In genomic region chr7:96986795-96987445, GRCm38 (mm10) we compare ENCODE assay signal across 11 mouse cellular contexts. TPM values are rescaled to one million over a fixed set of nuclear protein-coding genes. Genes with fewer than 3 reads are reported as not detected.
DNase-seq lines count a peak whose midpoint lies in the region; ATAC-seq and TF ChIP-seq lines count a peak whose summit lies in the region.
"Had no signal": no experiment of that assay in that cellular context is flagged by ENCODE, and none has a peak within 500 bp of the region (broad histone marks: within the 10 kb centered on the region; RNA-seq: fewer than 3 reads in every experiment).

No protein-coding gene starts in this region.

- intact Hi-C loops in heart, adult 2 months (cut with DNase I): no loop called here

- WGBS in heart, adult 2 months: 72% methylated on average over 9 of the region's 9 CpGs
- WGBS in heart, embryonic 12.5 days: 50% methylated on average over 9 of the region's 9 CpGs
- WGBS in forebrain, embryonic 14.5 days: 21% methylated on average over 9 of the region's 9 CpGs
- 43% methylated on average over 9 of the region's 9 CpGs for WGBS in midbrain, embryonic 11.5 days

- peak overlapping the region; percentile 72 for H3K27ac ChIP-seq in heart, adult 2 months
- no peak overlapping the region; the same call in 1 of the 2 replicates for H3K27ac ChIP-seq in heart, embryonic 12.5 days (ENCODE audit: poor library complexity, severe bottlenecking)
- H3K27ac ChIP-seq in forebrain, embryonic 14.5 days (ENCODE audit: low read depth, low read length): no peak overlapping the region
- H3K27ac ChIP-seq in midbrain, embryonic 11.5 days (ENCODE audit: low read depth, low read length): no peak overlapping the region
- H3K27ac ChIP-seq: limb, embryonic 12.5 days had no signal

- no peak for ATAC-seq in heart, embryonic 12.5 days (ENCODE audit: insufficient number of reproducible peaks, low FRiP score)
- ATAC-seq in forebrain, embryonic 14.5 days: peak; percentile 74
- peak; percentile 40; the same call in 1 of the 2 replicates for ATAC-seq in midbrain, embryonic 11.5 days (ENCODE audit: low FRiP score)
- ATAC-seq in frontal cortex, adult (ENCODE audit: low TSS enrichment): no peak
- ATAC-seq: lung, postnatal 0 days had no signal

- no peak overlapping the region for H3K9ac ChIP-seq in heart, adult 2 months (ENCODE audit: low read depth, low read length)
- no peak overlapping the region for H3K9ac ChIP-seq in heart, embryonic 12.5 days
- H3K9ac ChIP-seq in forebrain, embryonic 14.5 days (ENCODE audit: low read length): no peak overlapping the region
- no peak overlapping the region for H3K9ac ChIP-seq in midbrain, embryonic 11.5 days (ENCODE audit: low read length)
- H3K9ac ChIP-seq: limb, embryonic 12.5 days had no signal

- H3K4me1 ChIP-seq in heart, adult 2 months (ENCODE audit: control insufficient read depth, insufficient read depth, low read length): peaks cover 9% of the 10 kb centered on the region
- peaks cover 38% of the 10 kb centered on the region for H3K4me1 ChIP-seq in heart, embryonic 12.5 days (replicated peaks)
- H3K4me1 ChIP-seq in forebrain, embryonic 14.5 days (ENCODE audit: control insufficient read depth, insufficient read depth, low read length): peaks cover 11% of the 10 kb centered on the region
- H3K4me1 ChIP-seq in midbrain, embryonic 11.5 days (ENCODE audit: control insufficient read depth, insufficient read depth, low read length): peaks cover 17% of the 10 kb centered on the region

- TF ChIP-seq EP300 in heart, adult 2 months (IDR thresholded peaks at IDR 0.05; ENCODE audit: insufficient read depth, low read depth, low read length): no peak

- no peak for TF ChIP-seq CTCF in heart, adult 2 months (IDR thresholded peaks at IDR 0.05)

- H3K4me3 ChIP-seq in heart, adult 2 months: no peak overlapping the region
- no peak overlapping the region for H3K4me3 ChIP-seq in heart, embryonic 12.5 days
- no peak overlapping the region for H3K4me3 ChIP-seq in forebrain, embryonic 14.5 days (ENCODE audit: low read depth, low read length)
- H3K4me3 ChIP-seq in midbrain, embryonic 11.5 days (ENCODE audit: low read depth, low read length): no peak overlapping the region
- H3K4me3 ChIP-seq: limb, embryonic 12.5 days had no signal

- H3K36me3 ChIP-seq in heart, adult 2 months (ENCODE audit: control insufficient read depth, insufficient read depth, low read length): peaks cover 5% of the 10 kb centered on the region
- no peaks in the 10 kb centered on the region for H3K36me3 ChIP-seq in heart, embryonic 12.5 days
- no peaks in the 10 kb centered on the region for H3K36me3 ChIP-seq in forebrain, embryonic 14.5 days (ENCODE audit: control insufficient read depth, insufficient read depth, low read length)
- H3K36me3 ChIP-seq in midbrain, embryonic 11.5 days (ENCODE audit: control insufficient read depth, insufficient read depth, low read length): no peaks in the 10 kb centered on the region
- H3K36me3 ChIP-seq: limb, embryonic 12.5 days had no signal

- H3K9me3 ChIP-seq in heart, embryonic 12.5 days (replicated peaks): no peaks in the 10 kb centered on the region
- no peaks in the 10 kb centered on the region for H3K9me3 ChIP-seq in forebrain, embryonic 14.5 days (replicated peaks; ENCODE audit: control insufficient read depth, low read length)
- H3K9me3 ChIP-seq in midbrain, embryonic 11.5 days (ENCODE audit: control insufficient read depth, low read length): no peaks in the 10 kb centered on the region
- H3K9me3 ChIP-seq: limb, embryonic 12.5 days had no signal

- H3K4me2 ChIP-seq in heart, embryonic 12.5 days: no peak overlapping the region
- no peak overlapping the region for H3K4me2 ChIP-seq in forebrain, embryonic 14.5 days (ENCODE audit: low read length)
- no peak overlapping the region for H3K4me2 ChIP-seq in midbrain, embryonic 11.5 days
- H3K4me2 ChIP-seq: limb, embryonic 12.5 days had no signal

- H3K79me2 ChIP-seq in heart, adult 2 months (replicated peaks; ENCODE audit: control insufficient read depth, insufficient read depth, low read length): no peaks in the 10 kb centered on the region

- no peak for DNase-seq in heart, adult 2 months
- peak; percentile 49 for DNase-seq in Muller cell, postnatal 12 days (ENCODE audit: inconsistent ontology term)
- peak; percentile 81 for DNase-seq in forebrain, embryonic 14.5 days (ENCODE audit: low spot score)
- peak; percentile 85 for DNase-seq in midbrain, embryonic 11.5 days (ENCODE audit: low spot score, missing footprints)
- no peak for DNase-seq in layer of hippocampus, postnatal 36 days
- DNase-seq in gastrocnemius, postnatal 4 days (ENCODE audit: low spot score in 2 of 2): no peak
- DNase-seq: heart, postnatal 36 days had no signal

- TF ChIP-seq POLR2A in heart, adult 2 months (IDR thresholded peaks at IDR 0.05; ENCODE audit: insufficient read depth, low read depth, low read length): no peak

- H3K27me3 ChIP-seq in heart, adult 2 months (ENCODE audit: control insufficient read depth, insufficient read depth, low read length): no peaks in the 10 kb centered on the region
- H3K27me3 ChIP-seq in heart, embryonic 12.5 days (replicated peaks): no peaks in the 10 kb centered on the region
- no peaks in the 10 kb centered on the region for H3K27me3 ChIP-seq in forebrain, embryonic 14.5 days (replicated peaks; ENCODE audit: control insufficient read depth, insufficient read depth, low read length)
- H3K27me3 ChIP-seq in midbrain, embryonic 11.5 days (ENCODE audit: control insufficient read depth, insufficient read depth, low read length): no peaks in the 10 kb centered on the region
- H3K27me3 ChIP-seq: limb, embryonic 12.5 days had no signal

RNA-seq across cellular contexts. Expression of gene Nars2, which starts 35.6 kb away (rescaled TPM):
- 10 to 100 TPM; 17.5 to 18.9 TPM for total RNA-seq in heart, adult 2 months (2021)
- 4.1 and 9.1 TPM in 2 replicates for polyA plus RNA-seq in heart, adult 2 months (2012; rRNA removed)
- 17.8 and 19.2 TPM in 2 replicates for polyA plus RNA-seq in heart, embryonic 12.5 days (2016; fragmentation: Nextera tagmentation; extraction: Ambion mirVana)
- polyA plus RNA-seq in forebrain, embryonic 14.5 days (2014; fragmentation: Nextera tagmentation; extraction: Ambion mirVana): 22.3 and 25.7 TPM in 2 replicates
- 20.6 and 24.5 TPM in 2 replicates for polyA plus RNA-seq in midbrain, embryonic 11.5 days (2014; fragmentation: Nextera tagmentation; extraction: Ambion mirVana)
- 10 to 100 TPM; 15.7 to 17.1 TPM for total RNA-seq in layer of hippocampus, postnatal 36 days (2021)
- total RNA-seq in gastrocnemius, postnatal 4 days (2021): 10 to 100 TPM; 10.5 to 14.5 TPM

Comparison
In these comparisons a context has a peak if more than half of its experiments do, and no peak if none do; other contexts are left out.
1. DNase-seq: peak in Muller cell, postnatal 12 days (single experiment), forebrain, embryonic 14.5 days (single experiment) and midbrain, embryonic 11.5 days (single experiment); none in heart, adult 2 months (0 of 2), layer of hippocampus, postnatal 36 days (0 of 2) and gastrocnemius, postnatal 4 days (0 of 2).
2. ATAC-seq: peak in forebrain, embryonic 14.5 days (single experiment) and midbrain, embryonic 11.5 days (single experiment); none in heart, embryonic 12.5 days (single experiment) and frontal cortex, adult (single experiment).